Mouse (Mus musculus) retina, embryonic 14.5 days (tissue): Measurements from ENCODE around the gene Naglu.
"Not testable (repeated sequence)": the region's sequence is repeated elsewhere in the genome, so short reads cannot be mapped to it uniquely, and the experiment has no call there.

ENCODE experiments used
- DNase-seq: peaks from one replicate; pipeline ENCODE4 v3.0.0-alpha.2; 2015; ENCODE audit warnings: low spot score

The Naglu gene

GRCm38 (mm10) chr11:101125008-101125407, 55.2 kb downstream of the Naglu start:
- not testable (repeated sequence) for DNase-seq

GRCm38 (mm10) chr11:101127075-101127474, 57.3 kb downstream of the Naglu start:
- DNase-seq = no peak
